Mouse (Mus musculus) left cerebral cortex, adult 8-10 months (tissue): ENCODE measurements around the gene Sord. TPM values are rescaled to one million over a fixed set of nuclear protein-coding genes. Genes with fewer than 3 reads are reported as not detected.
"Not testable (repeated sequence)": the region's sequence is repeated elsewhere in the genome, so short reads cannot be mapped to it uniquely, and the experiment has no call there.

Experiments used
- DNase-seq, 2 experiments: peaks; one replicate each; pipeline ENCODE4 v3.0.0; 2022; ENCODE audit warnings: low spot score in 2 of 2
- total RNA-seq, 4 experiments: library from RNA; stranded (reverse); gene quantifications; 2 replicates each; pipeline ENCODE4 v1.2.4; 2022

Sord gene
- total RNA-seq: 10 to 100 TPM; 23.7 to 26.5 (median 24.5) TPM

DNA sequence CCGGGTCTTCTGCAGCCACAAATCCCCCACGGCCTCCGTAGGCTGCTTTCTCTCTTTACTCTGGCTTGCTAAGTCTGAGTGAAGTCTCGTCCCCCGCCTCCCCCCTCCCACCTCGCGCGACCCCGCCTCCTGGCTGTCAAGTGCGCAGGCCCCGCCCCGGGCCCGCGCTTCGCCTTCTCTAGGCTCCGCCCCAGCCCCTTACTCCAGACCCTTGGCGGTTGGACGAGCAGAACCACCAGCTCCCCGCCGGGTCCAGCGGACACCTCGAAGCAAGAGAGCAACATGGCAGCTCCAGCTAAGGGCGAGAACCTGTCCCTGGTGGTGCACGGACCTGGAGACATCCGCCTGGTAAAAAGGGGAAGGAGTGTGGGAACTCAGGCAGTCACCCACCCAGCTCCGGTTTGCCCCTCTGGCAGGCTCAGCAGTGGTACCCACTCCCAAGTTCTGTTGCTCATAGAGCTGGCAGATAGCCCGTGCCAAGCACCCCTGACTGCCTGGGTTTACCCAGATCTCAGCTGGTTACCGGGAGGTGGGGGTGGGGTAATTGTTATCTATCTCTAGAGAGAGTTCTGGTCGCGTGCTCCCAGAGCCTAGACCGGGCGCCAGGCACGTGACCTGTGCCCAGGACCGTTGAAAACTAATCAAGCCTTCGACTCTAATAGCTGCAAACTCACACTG, at the start of gene Sord:
TSS of gene Sord (plus strand) at position 139 of the 678 bp plus-strand sequence.
- peak; percentile 45 to 53 for DNase-seq

DNA sequence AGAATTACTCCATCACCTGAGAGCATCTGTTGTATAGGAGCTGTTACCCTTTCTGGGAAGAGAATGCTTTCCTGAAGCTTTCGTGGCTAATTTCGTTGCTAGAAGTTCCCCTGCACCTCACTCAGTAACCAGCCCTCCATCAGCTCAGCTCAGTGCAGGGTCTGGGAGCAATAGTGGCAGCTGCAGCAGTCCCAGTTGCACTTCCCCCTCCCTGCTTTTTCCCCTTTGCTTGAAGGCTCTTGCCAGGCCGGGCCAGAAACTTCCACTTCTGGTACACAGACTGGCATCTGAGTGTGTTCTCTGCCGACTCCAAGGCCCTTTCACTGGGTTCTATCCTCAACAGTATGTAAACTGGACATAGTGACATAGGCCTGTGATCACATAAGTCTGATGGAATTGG, 49.5 kb upstream of the Sord start:
- no peak for DNase-seq

DNA sequence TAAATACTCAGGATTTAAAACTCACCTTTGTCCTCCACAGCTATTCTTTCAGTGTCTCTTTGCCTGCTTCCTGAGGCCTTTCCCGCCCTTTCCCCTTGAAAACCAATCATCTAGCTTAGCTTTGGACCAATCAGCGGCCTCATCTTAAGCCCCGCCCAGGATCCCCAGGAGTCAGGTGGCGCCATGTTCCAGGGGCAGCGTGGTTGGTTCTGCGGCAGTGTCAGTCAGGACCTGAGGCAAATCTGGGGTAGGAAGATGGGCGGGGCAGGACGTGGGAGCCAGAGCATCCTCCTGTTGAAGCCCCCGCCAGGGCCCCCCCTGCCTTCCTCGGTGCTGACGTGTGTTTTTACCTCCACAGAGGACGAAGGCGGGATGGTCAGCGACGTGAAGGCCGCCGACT, 48.4 kb upstream of the Sord start, which contains the start of the genes Patl2 and Terb2:
TSS of gene Patl2 (minus strand) at position 84 of the 400 bp plus-strand sequence.
TSS of gene Terb2 (plus strand) at position 167 of the 400 bp plus-strand sequence.
- no peak for DNase-seq

DNA sequence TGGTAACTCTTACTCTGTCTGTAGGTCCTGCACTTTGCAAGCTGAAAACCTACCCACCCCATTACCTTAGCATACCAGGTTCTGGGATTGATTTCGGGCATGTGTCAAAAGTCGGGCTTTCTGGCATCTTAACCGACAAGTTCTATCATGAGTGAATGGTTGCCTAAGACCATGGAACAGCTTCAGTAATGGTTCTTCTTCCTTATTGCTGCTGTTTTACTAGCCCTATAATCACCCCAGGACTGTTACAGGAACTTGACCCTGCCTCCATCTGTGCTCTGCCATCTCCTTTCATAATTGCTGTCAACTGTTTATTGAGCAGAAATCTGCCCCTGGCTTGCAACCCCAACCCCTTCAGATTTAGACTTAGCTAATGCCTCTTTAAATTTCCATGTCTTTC, 47.8 kb upstream of the Sord start:
- no peak for DNase-seq

- DNase-seq: no peak
Measured at GRCm38 (mm10) chr2:122191849-122192248, 42.7 kb upstream of the Sord start.

DNA sequence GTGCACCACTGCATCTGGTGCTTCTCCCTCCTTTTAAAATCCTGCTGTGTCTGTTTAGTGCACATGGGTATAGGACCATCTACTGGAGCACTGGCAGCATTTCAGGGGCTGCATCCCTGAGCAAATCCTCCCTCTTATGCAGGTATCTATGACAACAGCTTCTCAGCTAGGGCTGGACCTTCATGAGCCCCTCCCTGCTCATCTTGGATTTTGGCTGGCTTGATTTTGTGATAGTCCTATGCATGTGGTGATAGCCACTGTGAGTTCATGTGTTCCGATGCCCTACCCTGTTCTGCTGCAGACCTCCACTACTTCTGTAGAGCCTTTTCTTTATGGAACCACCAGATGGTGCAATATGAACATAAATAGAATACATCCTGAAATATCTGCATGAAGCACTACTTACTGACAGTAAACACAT, 40.0 kb upstream of the Sord start:
- peak in 1 of 2 experiments; percentile 3 for DNase-seq

DNA sequence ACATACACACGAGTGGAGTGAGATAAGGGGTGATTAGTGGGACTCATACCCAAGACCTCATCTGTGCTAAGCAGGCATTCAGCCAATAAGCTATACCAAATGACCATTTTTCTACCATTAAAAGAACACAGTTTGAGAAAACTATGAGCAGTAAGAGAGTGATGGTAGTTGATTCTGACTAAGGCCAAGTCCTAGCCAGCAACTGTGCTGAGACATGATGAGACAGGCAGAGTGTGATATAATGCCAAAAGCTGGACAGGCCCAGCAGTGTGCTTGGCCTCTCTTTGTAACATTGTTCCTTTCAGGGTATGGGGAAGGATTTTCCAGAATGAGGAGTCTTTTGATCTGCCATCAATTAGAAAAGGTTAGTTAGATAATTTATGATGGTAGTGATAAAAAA, 33.0 kb upstream of the Sord start:
- DNase-seq: no peak

DNA sequence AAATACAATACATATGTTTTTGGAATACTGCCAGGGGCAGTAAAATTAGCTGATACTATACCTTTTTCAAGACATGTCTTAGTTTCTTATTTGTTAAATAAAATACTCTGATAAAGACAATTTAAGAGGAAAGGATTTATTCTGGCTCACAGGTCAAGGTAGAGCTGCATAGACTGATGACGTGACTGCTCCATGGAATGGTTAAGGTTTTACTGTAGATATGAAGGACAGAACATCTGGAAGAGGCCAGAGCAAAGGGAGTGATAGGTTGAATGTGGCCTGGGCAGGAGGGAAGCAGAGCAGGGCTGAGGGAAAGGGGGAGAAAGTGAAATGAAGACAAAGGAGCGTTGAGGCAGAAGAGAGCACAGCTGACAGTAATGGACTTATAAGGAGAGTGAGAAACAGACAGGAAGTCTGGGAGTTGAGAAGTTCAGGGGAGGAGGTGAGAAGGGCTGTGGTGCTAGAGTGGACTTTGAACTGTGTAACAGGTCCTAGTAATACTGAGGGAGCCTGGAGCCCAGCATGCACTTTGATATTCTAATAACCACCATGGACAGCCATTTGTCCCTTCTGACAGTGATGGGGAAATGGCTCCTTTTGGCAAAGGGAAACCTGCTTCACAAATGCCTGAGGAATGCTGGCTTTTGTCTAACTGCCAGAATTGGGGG, 28.0 kb upstream of the Sord start:
- DNase-seq: no peak

DNA sequence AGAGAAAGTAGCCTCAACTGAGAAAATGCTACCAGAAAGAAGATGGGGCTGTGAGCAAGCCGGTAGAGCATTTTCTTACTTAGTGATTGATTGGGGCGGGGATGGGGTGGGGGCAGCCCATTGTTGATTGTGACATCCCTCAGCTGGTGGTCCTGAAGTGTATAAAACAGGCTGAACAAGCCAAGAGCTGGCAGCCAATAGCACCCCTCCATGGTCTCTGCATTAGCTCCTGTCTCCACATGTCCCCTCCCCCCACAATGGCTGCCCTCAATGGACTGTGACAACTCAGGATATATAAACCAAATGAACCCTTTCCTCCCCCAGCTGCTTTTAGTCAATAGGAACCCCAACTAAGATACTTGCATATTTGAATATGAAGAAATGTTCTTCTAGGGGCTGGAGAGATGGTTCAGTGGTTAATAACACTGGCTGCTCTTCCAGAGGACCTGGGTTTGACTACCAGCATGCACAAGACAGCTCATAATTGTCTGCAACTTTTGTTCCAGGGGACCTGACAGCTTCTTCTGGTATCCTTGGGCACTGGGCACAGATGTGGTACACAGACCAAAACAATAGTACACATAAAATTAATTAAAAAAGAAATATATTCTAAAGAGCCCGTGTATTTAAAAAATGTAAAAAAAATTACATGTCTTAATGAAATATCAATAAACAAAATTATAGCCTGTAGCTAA, 23.9 kb upstream of the Sord start:
- DNase-seq: no peak

DNA sequence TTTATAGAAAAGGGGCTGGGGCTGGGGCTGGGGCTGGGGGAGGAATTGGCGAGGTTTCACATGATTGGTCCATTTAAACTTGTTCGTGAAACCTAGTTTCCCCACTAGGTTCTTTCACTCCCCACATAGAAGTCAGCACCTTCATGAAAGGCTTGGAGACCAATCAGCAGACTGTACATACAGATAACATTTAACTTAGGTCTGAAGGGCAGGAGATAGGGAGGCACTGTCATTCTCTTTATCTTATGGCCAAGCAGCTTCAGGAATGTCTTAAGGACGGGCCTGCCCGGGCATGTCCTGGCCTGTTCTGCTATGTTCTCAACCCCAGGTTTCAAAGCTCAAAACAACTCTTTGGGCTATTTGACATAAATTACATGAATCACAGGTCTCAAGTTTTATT, 17.5 kb upstream of the Sord start:
- DNase-seq: not testable (repeated sequence)

- no peak for DNase-seq
Measured at GRCm38 (mm10) chr2:122218234-122218633, 16.3 kb upstream of the Sord start.

DNA sequence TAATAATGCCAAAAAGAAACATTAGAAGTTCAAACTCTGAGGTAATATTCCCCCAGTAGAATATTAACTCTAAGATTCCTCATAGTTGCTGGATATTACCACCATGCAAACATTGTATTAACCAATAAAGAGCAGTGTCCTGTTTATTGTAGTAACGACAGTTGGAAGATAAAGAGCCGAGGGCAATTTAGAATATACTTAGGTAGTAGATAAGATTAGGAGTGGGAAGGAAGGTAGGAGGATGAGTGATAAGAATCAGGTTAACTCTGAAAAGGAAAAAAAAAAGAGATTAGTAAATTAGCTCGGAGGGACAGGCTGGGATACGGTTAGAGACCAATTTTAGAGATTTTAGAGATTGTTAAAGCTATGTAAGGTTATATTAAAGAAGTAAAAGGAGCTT, 13.2 kb upstream of the Sord start:
- DNase-seq: no peak

DNA sequence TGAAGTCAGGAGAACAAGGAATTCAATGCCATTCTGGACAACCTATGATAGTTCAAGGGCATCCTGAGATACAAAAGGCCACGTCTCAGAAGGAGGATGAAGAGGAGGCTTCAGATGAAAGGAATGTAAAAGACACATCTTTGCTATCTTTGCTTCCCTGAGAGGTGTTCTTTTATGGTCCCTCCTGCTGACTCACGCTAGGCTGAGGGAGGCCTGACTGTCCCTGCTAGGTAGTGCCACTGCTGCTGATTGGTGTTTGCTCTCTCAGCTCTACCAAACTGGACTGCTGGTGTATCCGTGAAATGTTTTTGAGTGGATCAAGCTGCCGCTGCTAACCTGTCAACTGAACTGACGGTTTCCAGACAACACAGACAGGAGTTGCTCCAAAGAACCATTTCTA, 12.8 kb upstream of the Sord start:
- no peak for DNase-seq

DNA sequence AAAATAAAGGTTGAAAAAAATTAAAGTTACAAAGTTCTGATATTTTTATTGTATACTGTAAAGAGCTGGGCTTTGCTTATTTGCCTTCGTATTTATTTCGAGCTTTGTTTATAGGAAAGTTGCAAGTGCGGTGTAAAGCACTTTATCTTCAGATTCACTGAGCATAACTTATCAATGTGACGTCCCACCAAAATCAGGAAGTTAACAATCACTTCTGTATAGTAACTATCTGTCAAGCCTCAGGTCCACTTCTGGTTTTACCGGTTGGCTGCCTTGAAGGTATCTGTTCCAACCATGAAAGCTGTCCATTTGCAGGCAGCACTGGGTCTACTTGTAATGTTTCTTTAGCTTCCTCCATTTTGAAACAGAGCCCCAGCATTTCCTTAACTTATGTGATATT, 12.3 kb upstream of the Sord start:
- no peak for DNase-seq

DNA sequence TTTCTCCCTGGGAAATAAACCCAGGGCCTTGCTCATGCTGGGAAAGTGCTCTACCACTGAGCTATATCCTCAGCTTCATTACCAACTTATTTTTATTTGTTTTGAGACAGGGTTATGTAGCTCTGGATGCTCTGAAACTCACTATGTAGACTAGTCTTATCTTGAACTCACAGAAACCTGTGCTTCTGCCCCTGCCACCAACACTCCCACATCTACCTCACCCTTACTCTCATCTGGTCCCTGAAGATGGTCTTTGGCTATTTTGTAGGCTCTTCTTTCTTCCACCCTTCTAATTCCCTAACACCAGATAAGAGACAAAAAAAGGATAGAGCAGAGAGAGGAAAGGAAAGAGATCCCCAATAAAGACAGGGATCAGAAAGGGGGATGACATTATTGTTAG, 10.9 kb upstream of the Sord start:
- no peak for DNase-seq

DNA sequence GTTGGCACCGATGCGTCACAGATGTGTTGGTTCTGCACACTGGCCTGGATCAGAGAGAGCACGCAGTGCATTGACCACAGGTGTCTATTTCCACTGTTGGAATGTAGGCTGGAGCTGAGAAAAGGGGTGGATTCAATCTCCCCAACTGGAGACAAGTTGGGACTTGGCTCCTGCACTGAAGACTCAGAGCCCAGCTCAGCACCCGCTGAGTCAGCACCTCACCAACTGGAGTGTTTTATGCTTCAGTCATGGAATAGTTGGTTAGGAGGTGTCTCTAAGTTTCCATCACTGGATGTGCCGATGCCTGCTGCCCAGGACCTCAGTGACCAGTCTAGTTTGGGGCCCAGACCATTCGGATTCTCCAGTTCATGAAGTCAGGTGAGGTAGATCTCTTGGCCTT, 4.2 kb upstream of the Sord start:
- no peak for DNase-seq

GRCm38 (mm10) chr2:122231616-122232015, 2.9 kb upstream of the Sord start:
- no peak for DNase-seq

DNA sequence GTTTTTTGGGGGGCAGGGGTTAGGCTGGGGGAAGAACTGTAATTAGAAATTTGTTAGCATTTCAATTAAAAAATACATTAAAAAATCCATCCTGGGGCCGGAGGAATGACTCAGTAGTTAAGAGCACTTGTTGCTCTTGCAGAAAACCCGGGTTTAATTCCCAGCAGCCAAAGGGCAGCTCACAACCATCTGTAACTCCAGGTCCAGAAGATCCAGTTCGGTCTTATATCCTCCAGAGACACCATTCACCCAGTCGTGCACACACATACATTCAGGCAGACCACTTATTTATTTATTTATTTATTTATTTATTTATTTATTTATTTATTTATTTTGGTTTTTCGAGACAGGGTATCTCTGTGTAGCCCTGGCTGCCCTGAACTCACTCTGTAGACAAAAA, 1.2 kb upstream of the Sord start:
- DNase-seq: no peak

- peak in 1 of 2 experiments; percentile 15 for DNase-seq
Measured at GRCm38 (mm10) chr2:122233759-122234557, 591 bp upstream of the Sord start.

- DNase-seq: no peak
Measured at GRCm38 (mm10) chr2:122235425-122235824, 876 bp downstream of the Sord start.

GRCm38 (mm10) chr2:122236321-122236720, 1.8 kb downstream of the Sord start:
- DNase-seq: no peak
